Mouse (Mus musculus) neutrophil, adult 83 days (primary cell): ENCODE measurements around the gene Ndufa4. TPM values are rescaled to one million over a fixed set of nuclear protein-coding genes. Genes with fewer than 3 reads are reported as not detected.

Experiments used
- total RNA-seq, 2 experiments: library from RNA; stranded (reverse); gene quantifications; one replicate each; pipeline ENCODE4 v1.2.4; 2023

The Ndufa4 gene
- total RNA-seq: 100 to 1,000 TPM; 159 to 203 TPM

GRCm38 (mm10) chr6:11907269-11908032 is at the start of gene Ndufa4, which contains the start of gene Phf14:
Ndufa4 (minus strand) TSS chr6:11907497.
Phf14 (plus strand) TSS chr6:11907809.

Other genes starting within 250 kb of the Ndufa4 start
- 10 to 100 TPM; 45.8 to 50.4 TPM for gene Phf14, start 312 bp upstream of the Ndufa4 start, total RNA-seq